Mouse (Mus musculus): ENCODE results near the gene Rnf149.
"Not testable (repeated sequence)": the region's sequence is repeated elsewhere in the genome, so short reads cannot be mapped to it uniquely, and the experiment has no call there.

The Rnf149 gene

DNA sequence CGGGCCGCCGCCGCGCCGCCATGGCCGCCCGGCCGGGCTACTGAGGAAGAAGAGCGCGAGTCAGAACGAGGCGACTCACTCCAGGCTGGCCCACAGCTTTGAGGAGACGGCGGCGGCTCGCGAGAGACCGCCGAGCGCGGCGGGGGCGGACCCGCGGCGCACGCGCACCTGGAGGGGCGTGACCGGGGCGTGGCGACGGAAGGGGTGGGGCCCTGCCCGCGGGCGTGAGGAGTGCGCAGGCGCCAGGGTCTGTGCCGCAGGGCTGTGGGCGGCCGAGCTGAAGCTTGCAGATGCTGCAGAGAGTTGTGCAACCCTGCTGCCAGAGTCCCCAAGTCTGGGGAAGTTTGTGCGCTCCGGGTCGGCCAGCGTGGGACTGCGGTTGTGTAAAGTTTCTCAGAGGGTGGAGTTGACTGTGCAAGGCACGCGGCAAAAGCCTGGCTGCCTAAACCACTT, at the start of gene Rnf149:
TSS of gene Rnf149 (minus strand) at position 153 of the 453 bp plus-strand sequence.
- in situ Hi-C loops (cut with MboI; ENCODE audit: low sequenced_read_pairs) = no loop called here

DNA sequence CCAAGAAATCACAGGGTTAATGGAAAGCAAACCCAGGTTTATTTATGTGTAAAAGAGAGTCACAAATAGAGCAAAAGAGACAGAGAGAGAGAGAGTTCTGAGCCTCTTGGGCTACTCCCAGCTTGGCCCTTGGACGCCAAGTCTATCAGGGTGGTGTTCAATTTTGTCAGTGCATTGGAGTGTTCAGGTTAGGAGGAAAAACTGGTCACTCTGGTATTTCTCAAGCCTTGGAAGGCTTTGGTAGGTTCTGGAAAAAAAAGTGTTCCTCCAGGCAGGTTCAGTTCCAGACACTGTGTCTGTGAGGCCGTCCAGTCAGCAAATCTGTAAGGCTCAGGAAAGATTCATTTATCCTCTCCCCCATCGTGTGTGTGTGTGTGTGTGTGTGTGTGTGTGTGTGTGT, 48.3 kb upstream of the Rnf149 start:
- in situ Hi-C loops (cut with MboI; ENCODE audit: low sequenced_read_pairs) = no loop called here

DNA sequence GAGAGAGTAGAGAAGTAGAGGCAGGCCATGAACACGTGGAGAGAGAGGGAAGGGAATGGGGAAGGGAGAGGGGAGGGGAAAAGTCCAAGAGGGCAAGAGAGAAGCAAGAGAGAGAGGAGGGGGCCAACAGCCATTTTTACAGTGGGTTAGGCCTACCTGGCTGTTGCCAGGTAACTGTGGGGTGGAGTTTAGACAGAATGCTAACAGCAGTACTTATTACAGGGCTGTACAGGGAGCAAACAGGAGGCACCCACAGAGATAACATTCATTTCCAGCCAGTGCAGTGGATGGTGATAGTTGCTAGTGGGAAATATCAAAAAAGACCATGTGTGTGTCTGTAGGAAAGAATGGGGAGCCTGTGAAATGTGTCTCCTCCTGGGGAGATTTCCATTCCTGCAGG, 46.5 kb upstream of the Rnf149 start:
- in situ Hi-C loops (cut with MboI; ENCODE audit: low sequenced_read_pairs) = no loop called here

DNA sequence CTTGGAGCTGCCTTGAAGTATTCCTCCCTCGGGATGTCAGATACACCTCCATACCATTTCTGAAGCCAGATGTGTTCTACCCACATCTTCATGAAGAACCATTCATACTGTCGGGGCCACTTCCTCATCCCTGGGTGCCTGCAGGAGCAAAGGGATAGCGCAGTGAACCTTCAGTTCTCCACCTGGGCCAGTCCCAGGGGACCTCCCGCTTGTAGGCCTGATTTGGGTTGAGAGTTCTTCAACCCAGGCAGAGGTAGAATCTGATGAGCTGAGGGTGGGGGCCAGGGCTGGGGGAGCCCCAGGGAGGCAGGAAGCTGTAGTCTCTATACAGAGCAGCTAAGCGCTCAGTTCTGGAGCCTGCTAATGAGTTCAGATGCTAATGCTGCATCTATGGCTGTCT, 45.9 kb upstream of the Rnf149 start:
- in situ Hi-C loops (cut with MboI; ENCODE audit: low sequenced_read_pairs) = no loop called here

DNA sequence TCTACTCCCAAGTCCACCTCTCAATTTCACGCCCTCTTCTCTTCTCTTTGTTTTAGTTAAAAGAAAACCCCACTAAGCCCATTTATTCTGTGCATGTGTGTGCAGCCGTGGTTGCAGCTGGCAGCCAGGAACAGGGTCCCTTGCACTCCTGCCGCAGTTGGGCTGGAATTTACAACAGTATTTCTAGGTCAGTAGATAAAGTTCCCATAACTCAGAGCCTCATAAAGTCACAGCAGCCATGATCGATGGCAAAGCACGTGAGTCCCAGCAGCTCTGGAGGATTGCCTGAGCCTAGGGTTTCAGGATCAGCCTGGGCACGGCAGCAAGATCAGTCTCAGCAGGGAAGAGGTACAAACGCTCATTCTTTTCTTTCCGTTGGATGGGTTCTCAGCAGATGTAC, 41.3 kb upstream of the Rnf149 start:
- in situ Hi-C loops (cut with MboI; ENCODE audit: low sequenced_read_pairs) = no loop called here

DNA sequence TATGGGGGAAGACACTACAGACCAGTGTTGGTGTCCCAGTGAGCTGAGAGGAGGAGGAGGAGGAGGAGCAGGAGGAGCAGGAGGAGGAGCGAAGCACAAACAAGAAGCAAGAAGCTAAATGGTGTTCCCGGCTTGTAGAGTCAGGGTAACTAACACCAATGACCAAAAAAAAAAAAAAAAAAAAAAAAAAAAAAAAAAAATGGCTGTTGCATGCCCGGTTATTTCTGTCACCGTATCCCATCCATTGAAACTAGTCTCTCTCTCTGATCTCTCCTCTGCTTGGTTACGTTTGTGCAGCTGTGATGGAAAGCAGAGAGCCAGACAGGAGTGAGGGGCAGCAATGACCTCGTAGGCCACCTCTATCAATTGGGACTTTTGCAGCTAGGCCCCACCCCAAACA, 38.3 kb upstream of the Rnf149 start:
- in situ Hi-C loops (cut with MboI; ENCODE audit: low sequenced_read_pairs) = no loop called here

DNA sequence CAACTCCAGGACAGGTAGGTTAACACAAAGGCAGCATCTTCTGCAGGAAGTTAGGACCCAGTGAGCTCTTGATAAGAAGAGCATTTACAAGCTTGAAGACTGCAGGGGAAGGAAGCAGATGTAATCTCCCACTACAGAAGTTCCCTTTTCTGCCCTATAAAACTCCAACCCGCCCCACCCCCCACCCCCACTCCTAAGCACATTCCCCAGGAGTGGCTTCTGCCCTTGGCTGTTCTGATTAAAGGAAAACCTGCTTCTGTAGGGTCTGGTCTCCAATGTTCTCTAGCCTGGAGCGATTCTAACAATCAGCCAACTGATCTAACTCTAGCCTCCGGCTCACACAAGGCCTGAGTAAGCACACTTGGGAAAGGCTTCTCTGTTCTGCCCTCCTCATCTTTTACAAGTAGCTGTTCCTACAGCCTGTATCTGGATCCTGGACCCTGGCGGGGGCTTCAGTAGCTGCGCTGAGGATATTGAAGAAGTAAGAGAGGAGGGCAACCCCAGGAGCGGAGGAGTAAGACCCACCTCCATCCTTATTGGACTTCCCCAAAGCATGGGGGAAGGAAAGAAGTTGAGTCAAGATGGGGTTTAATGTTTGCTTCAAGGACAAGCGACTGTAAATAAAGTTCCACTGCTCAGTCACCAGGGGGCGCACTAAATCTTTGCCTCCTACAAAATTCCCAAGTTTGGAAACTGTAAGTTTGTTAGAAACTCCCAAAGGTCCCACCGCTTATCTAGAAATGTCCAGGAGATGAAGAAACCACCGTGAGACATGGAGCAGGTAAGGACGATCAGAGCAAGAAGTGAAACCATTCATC, 37.5 kb upstream of the Rnf149 start:
- in situ Hi-C loops (cut with MboI; ENCODE audit: low sequenced_read_pairs) = no loop called here

DNA sequence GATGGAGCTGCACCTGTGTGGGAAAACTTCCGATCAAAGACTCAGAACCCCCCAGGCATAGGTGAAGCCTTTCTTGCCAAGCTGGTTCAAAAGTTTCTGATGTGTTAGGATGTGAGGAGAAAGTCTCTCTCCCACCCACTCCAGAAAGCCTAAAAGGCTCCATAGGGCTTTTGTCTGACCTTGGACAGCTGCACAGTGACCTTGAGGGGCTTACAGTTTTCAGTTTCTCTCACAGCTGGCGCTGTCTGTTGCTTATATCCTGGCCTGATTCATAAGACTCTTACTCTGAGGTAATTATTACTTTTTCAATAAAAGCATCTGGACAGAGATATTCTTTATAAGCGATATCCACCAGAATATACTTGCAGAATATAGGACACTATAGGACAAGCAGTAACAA, 35.9 kb upstream of the Rnf149 start:
- in situ Hi-C loops (cut with MboI; ENCODE audit: low sequenced_read_pairs) = no loop called here

DNA sequence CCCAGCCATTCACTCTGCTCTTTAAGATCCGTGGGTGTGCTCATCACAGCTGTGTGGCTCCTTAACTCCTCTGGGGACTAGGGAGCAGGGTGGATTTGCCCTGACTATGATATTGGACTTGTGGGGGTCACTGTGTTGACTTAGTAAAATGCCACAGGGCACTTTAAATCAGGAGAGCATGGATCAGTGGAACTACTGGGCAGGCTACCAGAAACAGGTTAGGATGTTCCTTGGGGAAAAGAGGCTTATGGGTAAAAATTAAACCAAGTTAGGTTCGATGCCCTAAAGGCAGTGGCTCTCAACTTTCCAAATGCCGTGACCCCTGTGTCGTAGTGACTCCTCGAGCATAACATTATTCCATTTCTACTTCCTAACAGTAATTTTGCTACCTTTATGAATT, 35.3 kb upstream of the Rnf149 start:
- in situ Hi-C loops (cut with MboI; ENCODE audit: low sequenced_read_pairs) = no loop called here

DNA sequence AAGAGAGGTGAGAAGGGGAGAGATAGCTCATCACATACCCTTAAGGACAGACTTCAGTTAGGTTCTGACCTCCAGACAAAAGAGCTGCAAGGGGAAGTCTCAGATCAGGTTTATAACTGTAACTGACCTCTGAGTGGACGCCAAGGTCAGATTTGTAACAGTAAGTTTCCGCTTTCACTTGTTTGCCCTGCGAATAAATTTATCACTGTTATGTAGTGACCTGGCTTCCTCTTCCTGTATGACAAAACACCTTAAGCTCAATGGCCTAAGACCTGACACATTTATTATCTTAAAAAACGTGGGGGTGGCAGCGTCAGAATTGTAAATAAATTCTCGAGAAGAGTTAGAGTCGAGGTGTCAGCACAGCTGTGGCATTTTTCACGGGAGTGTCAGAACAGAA, 31.3 kb upstream of the Rnf149 start:
- in situ Hi-C loops (cut with MboI; ENCODE audit: low sequenced_read_pairs) = no loop called here

DNA sequence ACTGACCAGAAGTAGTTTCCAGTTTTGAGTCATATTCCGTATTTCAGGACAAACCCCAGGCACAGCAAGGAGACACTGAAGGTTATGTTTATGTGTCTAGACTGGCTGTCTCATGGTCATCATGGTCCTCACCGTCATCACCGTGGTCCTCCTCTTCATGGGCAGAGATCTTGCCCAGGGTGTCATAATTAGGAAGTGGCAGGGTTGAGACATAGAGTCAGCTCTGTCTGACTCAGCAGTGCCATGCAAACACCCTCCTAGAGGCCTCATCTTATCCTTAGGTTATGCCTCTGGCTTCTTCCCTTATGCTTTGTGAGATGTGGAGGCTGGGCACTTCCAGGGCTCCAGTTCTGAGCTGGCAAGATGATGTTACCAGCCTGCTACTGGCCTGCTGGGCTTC, 25.3 kb upstream of the Rnf149 start:
- in situ Hi-C loops (cut with MboI; ENCODE audit: low sequenced_read_pairs) = no loop called here

DNA sequence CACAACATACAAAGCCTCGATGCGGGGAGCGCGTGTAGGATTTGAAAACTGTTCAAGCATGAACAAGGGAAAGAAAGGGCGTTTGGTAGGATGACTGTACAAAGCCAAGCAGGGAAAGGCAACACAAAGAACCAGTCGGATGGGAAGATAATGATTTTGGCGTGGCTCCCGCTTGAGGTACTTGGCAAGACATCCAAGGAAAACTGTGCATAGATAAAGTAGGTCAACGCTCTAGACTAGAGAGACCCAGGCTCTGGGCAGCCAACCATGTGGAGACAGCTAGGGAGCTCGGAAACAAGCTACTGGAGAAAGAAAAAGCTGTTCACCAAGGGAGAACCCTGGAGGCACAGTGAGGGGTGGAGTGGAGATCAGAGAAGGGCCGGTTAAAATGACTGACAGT, 21.5 kb upstream of the Rnf149 start:
- in situ Hi-C loops (cut with MboI; ENCODE audit: low sequenced_read_pairs) = no loop called here

DNA sequence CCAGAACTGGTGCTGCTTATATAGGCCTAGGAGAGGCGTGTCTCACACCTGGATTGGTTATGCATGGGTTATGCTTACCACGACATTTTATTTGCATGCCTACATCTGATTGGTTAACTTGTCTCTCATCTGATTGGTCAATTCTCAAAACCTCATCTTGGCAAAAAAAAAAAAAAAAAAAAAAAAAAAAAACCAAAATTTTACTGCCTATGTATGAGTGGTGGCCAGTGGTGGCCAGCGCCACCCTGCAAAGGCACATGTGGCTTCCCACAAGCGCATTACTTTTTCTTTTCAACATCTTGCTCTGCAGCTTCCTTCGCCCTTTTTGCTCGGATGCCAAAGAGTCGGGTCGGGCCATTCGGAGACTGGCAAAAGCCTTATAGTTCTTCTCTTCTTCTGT, 19.9 kb upstream of the Rnf149 start:
- in situ Hi-C loops (cut with MboI; ENCODE audit: low sequenced_read_pairs) = not testable (repeated sequence)

DNA sequence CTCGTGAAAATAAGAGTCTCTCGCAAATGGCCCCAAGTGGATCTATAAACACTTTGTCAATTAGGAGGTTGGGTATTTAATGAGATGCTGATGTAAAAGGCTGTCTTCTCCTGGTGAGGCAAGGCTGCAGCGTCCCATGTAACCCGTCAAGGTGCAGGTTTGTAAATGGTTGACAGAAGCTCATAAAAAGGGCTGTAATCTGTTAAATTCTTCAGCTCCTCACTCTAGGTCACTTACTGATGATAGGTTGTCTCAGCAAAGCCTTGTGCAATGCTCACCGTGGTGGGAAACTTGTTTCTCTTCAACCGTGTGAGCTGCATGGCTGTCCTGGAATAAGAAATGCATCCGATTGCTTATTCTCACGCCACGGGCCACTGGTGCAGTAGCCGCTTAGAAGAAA, 16.6 kb upstream of the Rnf149 start:
- in situ Hi-C loops (cut with MboI; ENCODE audit: low sequenced_read_pairs) = no loop called here

DNA sequence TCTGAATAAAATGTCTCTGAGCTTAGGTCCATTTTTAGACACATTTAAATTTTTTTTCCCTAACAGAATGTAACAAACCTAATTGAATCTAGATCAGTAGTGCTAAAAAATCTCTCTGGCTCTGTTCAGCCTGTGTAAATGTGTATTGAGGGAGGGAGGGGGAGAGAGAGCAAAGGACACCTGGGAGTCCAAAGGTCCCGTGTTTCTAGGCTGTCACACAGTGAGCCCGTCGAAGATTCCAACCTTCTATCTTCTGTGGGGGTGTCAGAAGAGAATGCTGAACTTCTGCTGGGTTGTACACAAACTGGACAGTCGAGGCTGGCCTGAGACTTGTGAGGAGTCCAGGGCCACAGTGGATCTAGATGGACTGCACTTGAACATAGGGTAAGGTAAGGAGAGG, 14.9 kb upstream of the Rnf149 start:
- in situ Hi-C loops (cut with MboI; ENCODE audit: low sequenced_read_pairs) = no loop called here

DNA sequence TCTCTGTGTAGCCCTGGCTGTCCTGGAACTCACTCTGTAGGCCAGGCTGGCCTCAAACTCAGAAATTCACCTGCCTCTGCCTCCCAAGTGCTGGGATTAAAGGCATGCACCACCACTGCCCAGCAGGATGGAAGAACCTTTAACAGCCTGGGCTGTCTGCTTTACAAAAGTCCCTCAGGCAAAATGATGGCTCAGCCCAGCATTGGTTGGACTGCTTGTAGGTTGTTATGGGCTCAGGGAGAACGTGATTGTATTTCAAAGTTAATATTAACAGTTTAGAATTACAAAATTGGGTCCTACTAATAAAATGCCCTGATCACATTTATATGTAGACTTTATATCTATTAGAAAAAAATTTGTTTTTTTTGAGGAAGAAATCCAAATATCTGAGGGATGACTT, 14.4 kb upstream of the Rnf149 start:
- in situ Hi-C loops (cut with MboI; ENCODE audit: low sequenced_read_pairs) = not testable (repeated sequence)

DNA sequence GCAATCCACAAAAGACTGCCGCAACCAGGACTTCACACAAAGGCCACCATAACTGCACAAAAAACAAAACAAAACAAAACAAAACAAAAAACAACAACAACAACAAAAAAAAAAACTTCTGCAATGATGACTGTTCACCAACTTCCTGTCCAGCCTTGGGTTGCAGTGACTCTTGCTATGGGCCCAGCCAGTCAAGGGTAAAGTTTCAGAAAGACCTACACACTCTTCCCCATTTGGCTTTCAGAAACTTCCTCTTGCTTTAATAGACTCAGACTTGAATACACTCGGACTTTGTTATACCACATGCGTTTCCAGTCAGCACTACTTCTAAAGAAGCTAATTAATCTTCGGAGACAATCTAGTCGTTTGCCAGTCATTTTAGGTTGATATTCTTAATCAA, 13.0 kb upstream of the Rnf149 start:
- in situ Hi-C loops (cut with MboI; ENCODE audit: low sequenced_read_pairs) = no loop called here

DNA sequence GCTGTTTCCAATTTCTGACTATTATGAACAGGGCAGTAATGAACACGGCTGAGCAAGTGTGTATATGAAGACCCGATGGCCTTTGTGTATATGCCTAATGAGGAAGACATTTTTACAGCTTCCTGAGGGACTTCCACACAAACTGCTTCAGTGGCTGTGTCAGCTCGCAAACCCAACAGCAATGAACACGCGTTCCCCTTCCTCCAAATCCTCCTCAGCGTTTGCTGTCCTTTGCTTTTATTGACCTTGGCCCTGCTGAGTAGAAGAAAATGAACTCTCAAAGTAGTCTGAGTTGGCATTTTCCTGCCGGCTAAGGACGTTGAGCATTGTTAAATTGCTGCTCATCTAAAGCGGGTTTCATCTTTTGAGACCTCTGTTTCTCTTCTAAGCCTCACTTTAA, 8.2 kb upstream of the Rnf149 start:
- in situ Hi-C loops (cut with MboI; ENCODE audit: low sequenced_read_pairs) = no loop called here

DNA sequence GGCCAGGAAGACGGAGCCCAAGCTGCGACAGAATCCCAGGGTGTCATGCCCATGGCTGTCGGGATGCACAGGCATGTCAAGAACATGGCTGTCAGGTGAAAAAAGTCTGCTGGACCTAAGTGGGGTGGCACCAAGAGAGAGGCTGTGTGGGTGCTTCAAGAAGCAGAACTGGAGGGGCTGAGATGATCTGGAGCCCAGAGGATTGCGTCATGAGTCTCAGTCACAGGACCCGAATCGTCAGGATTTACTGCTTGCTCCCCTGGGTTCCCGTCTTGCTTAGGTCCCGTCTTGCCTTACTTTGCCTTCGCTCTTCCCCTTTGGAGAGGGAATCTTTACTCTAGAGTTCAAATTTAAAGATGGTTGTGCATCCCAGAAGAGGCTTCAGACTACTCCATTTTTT, 6.0 kb upstream of the Rnf149 start:
- in situ Hi-C loops (cut with MboI; ENCODE audit: low sequenced_read_pairs) = no loop called here

DNA sequence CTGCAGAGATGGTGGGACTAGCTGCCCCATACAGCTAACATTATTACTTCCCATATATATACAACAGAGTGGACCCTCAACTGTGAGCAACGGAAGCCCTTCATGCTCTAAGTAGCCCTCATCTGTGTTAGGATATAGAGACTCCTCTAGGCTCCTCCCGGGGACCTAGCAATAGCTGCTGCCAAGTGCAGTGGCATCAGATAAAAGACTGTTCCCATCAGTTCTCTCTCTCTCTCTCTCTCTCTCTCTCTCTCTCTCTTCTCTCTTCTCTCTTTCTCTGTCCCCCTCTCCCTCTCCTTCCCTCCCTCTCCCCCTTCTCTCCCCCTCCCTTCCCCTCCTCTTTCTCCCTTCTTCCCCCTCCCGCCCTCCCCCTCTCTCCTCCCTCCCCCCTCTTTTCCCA, 4.0 kb upstream of the Rnf149 start:
- in situ Hi-C loops (cut with MboI; ENCODE audit: low sequenced_read_pairs) = no loop called here

DNA sequence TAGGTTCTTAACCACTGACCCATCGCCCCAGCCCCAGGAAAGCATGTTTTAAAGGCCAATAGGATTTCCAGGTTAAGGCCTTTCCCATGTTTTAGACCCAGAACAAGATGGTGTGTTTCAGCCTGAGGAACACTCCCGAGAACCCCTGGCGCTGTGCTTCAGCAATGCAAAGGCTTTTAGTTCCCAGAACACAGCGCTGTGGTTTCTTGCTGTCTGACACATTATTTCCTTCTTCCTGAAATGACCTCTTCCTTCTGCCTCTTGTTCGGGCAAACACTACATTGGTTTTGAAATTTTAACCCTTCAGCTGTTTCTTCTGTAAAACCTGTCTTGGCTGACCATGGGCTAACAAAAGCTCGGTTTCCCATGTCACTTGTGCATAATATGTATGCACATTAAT, 1.9 kb upstream of the Rnf149 start:
- in situ Hi-C loops (cut with MboI; ENCODE audit: low sequenced_read_pairs) = no loop called here

DNA sequence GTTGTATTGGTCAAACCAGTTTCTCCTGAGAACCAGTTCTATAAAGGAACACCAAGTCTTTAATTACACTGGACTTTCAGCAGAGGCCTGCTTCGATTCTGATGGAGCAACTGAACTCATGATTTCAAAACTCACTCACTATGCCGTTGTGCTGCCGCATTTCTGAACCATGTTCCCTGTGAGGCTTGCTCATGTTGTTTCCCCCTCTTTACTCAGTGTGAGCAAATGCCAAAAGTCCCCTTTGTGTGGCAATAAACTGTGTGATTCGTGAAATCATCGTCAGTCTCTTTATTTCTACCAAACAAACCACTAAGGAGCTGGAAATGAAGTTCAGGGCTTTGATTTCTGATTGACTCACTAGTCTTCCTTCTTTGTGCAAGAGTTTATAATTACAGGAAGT, 1.2 kb upstream of the Rnf149 start:
- in situ Hi-C loops (cut with MboI; ENCODE audit: low sequenced_read_pairs) = no loop called here

Measured in CH12F3 (cell line).